15 mouse cellular contexts compared by ENCODE assay signal in the genomic region with DNA sequence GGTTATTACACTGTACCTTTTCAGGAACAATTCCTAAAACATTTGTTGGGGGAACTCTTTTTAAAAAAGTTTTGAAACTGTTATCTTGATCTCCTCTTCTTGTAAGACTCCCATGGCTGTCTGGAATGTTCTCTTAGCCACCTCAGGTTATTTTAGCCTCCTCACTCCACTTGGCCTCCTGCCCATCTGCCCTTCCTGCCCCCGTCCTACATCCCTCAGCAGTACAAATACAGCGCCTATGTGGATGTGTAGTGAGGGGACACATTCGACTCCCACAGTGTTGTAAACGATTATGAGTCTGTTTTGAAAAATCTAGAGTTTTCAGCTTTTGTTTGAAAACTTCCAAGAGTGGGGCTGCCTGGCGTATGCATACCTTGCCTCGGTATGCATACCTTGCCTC. TPM values are rescaled to one million over a fixed set of nuclear protein-coding genes. Genes with fewer than 3 reads are reported as not detected.
DNase-seq lines count a peak whose midpoint lies in the region; ATAC-seq and TF ChIP-seq lines count a peak whose summit lies in the region.
"Had no signal": no experiment of that assay in that cellular context is flagged by ENCODE, and none has a peak within 500 bp of the region (broad histone marks: within the 10 kb centered on the region; RNA-seq: fewer than 3 reads in every experiment).

No protein-coding gene starts in this region.

- no peak for DNase-seq in forebrain, embryonic 10.5 days (ENCODE audit: extremely low spot score, low spot score)
- no peak for DNase-seq in hindbrain, postnatal 0 days (ENCODE audit: low spot score)
- no peak for DNase-seq in hindbrain, embryonic 10.5 days (ENCODE audit: low spot score)
- DNase-seq in lung, postnatal 36 days = peak; percentile 25
- no peak for DNase-seq in lung, postnatal 0 days (ENCODE audit: low spot score)
- DNase-seq: liver, embryonic 13.5 days; right cerebral cortex, postnatal 14 days; thymus, postnatal 36 days had no signal

- TF ChIP-seq EP300 in lung, postnatal 0 days (IDR thresholded peaks at IDR 0.05) = no peak

- no peaks in the 10 kb centered on the region for H3K9me3 ChIP-seq in forebrain, embryonic 16.5 days (ENCODE audit: control insufficient read depth, low read length)
- H3K9me3 ChIP-seq in forebrain, embryonic 10.5 days = no peaks in the 10 kb centered on the region
- H3K9me3 ChIP-seq in hindbrain, postnatal 0 days (ENCODE audit: low read length) = no peaks in the 10 kb centered on the region
- no peaks in the 10 kb centered on the region for H3K9me3 ChIP-seq in hindbrain, embryonic 10.5 days
- no peaks in the 10 kb centered on the region for H3K9me3 ChIP-seq in lung, postnatal 0 days (ENCODE audit: low read length)
- no peaks in the 10 kb centered on the region for H3K9me3 ChIP-seq in midbrain, embryonic 16.5 days (replicated peaks; ENCODE audit: control insufficient read depth, low read length, poor library complexity, severe bottlenecking)

- no peak for ATAC-seq in forebrain, embryonic 16.5 days
- ATAC-seq in hindbrain, postnatal 0 days = no peak
- ATAC-seq in lung, postnatal 0 days = no peak
- no peak for ATAC-seq in midbrain, embryonic 16.5 days
- no peak for ATAC-seq in megakaryocyte progenitor cell, adult 5-6 weeks (replicated peaks; ENCODE audit: poor library complexity)
- ATAC-seq: activated CD4-positive, CD25-positive, alpha-beta regulatory T cell, adult 4 months had no signal

- no peak overlapping the region for H3K9ac ChIP-seq in forebrain, embryonic 16.5 days (replicated peaks; ENCODE audit: low read depth, low read length)
- no peak overlapping the region for H3K9ac ChIP-seq in hindbrain, postnatal 0 days (replicated peaks; ENCODE audit: low read length)
- no peak overlapping the region for H3K9ac ChIP-seq in lung, postnatal 0 days (replicated peaks; ENCODE audit: low read depth)
- no peak overlapping the region for H3K9ac ChIP-seq in midbrain, embryonic 16.5 days (ENCODE audit: low read depth, low read length)
- H3K9ac ChIP-seq: liver, embryonic 13.5 days had no signal

- H3K4me3 ChIP-seq in forebrain, embryonic 16.5 days (replicated peaks; ENCODE audit: low read length) = no peak overlapping the region
- H3K4me3 ChIP-seq in forebrain, embryonic 10.5 days = no peak overlapping the region
- H3K4me3 ChIP-seq in hindbrain, postnatal 0 days (ENCODE audit: low read length) = no peak overlapping the region
- no peak overlapping the region for H3K4me3 ChIP-seq in hindbrain, embryonic 10.5 days
- H3K4me3 ChIP-seq in lung, postnatal 0 days (ENCODE audit: low read depth, low read length) = no peak overlapping the region
- H3K4me3 ChIP-seq in midbrain, embryonic 16.5 days (ENCODE audit: low read depth, low read length) = no peak overlapping the region
- H3K4me3 ChIP-seq: liver, embryonic 13.5 days had no signal

- no peak for TF ChIP-seq CTCF in hindbrain, postnatal 0 days (IDR thresholded peaks at IDR 0.05; ENCODE audit: low read depth)
- TF ChIP-seq CTCF in lung, postnatal 0 days (IDR thresholded peaks at IDR 0.05) = no peak

- WGBS in forebrain, embryonic 16.5 days = 72% methylated on average over 6 of the region's 6 CpGs
- 92% methylated on average over 6 of the region's 6 CpGs for WGBS in forebrain, embryonic 10.5 days
- 81% methylated on average over 6 of the region's 6 CpGs for WGBS in hindbrain, postnatal 0 days
- WGBS in hindbrain, embryonic 10.5 days = 86% methylated on average over 6 of the region's 6 CpGs
- 42% methylated on average over 6 of the region's 6 CpGs for WGBS in lung, postnatal 0 days
- 82% methylated on average over 6 of the region's 6 CpGs for WGBS in midbrain, embryonic 16.5 days

- H3K4me1 ChIP-seq in forebrain, embryonic 16.5 days (replicated peaks; ENCODE audit: control insufficient read depth, insufficient read depth, low read length) = peaks cover 8% of the 10 kb centered on the region
- peaks cover 20% of the 10 kb centered on the region for H3K4me1 ChIP-seq in forebrain, embryonic 10.5 days
- peaks cover 8% of the 10 kb centered on the region for H3K4me1 ChIP-seq in hindbrain, postnatal 0 days (ENCODE audit: insufficient read depth, low read length)
- H3K4me1 ChIP-seq in hindbrain, embryonic 10.5 days (replicated peaks) = peaks cover 19% of the 10 kb centered on the region
- H3K4me1 ChIP-seq in lung, postnatal 0 days (ENCODE audit: insufficient read depth, low read depth, low read length) = peaks cover 2% of the 10 kb centered on the region; the same call in 1 of the 2 replicates
- peaks cover 15% of the 10 kb centered on the region for H3K4me1 ChIP-seq in midbrain, embryonic 16.5 days (ENCODE audit: control insufficient read depth, insufficient read depth, low read length)
- H3K4me1 ChIP-seq: liver, embryonic 13.5 days had no signal

- no peaks in the 10 kb centered on the region for H3K27me3 ChIP-seq in forebrain, embryonic 16.5 days (replicated peaks; ENCODE audit: control insufficient read depth, insufficient read depth, low read length)
- H3K27me3 ChIP-seq in forebrain, embryonic 10.5 days (ENCODE audit: poor library complexity, severe bottlenecking) = no peaks in the 10 kb centered on the region
- no peaks in the 10 kb centered on the region for H3K27me3 ChIP-seq in hindbrain, postnatal 0 days (ENCODE audit: insufficient read depth, low read length)
- no peaks in the 10 kb centered on the region for H3K27me3 ChIP-seq in hindbrain, embryonic 10.5 days (ENCODE audit: insufficient read depth, poor library complexity, severe bottlenecking)
- H3K27me3 ChIP-seq in lung, postnatal 0 days (replicated peaks; ENCODE audit: insufficient read depth, low read length) = no peaks in the 10 kb centered on the region
- no peaks in the 10 kb centered on the region for H3K27me3 ChIP-seq in midbrain, embryonic 16.5 days (ENCODE audit: control insufficient read depth, insufficient read depth, low read depth, low read length)
- H3K27me3 ChIP-seq: liver, embryonic 13.5 days had no signal

- H3K27ac ChIP-seq in forebrain, embryonic 16.5 days (ENCODE audit: low read length) = peak overlapping the region; percentile 41; the same call in 1 of the 2 replicates
- H3K27ac ChIP-seq in forebrain, embryonic 10.5 days = no peak overlapping the region; the same call in 1 of the 2 replicates
- peak overlapping the region; percentile 68 for H3K27ac ChIP-seq in hindbrain, postnatal 0 days
- no peak overlapping the region; the same call in 1 of the 2 replicates for H3K27ac ChIP-seq in hindbrain, embryonic 10.5 days
- H3K27ac ChIP-seq in lung, postnatal 0 days (ENCODE audit: low read length) = no peak overlapping the region
- H3K27ac ChIP-seq in midbrain, embryonic 16.5 days (ENCODE audit: low read length) = peak overlapping the region; percentile 86
- H3K27ac ChIP-seq: liver, embryonic 13.5 days had no signal

- H3K36me3 ChIP-seq in forebrain, embryonic 16.5 days (ENCODE audit: control insufficient read depth, insufficient read depth) = no peaks in the 10 kb centered on the region; the same call in 1 of the 2 replicates
- peaks cover 3% of the 10 kb centered on the region; the same call in 1 of the 2 replicates for H3K36me3 ChIP-seq in forebrain, embryonic 10.5 days (replicated peaks)
- H3K36me3 ChIP-seq in hindbrain, postnatal 0 days (ENCODE audit: insufficient read depth, low read length) = no peaks in the 10 kb centered on the region
- H3K36me3 ChIP-seq in hindbrain, embryonic 10.5 days = peaks cover 16% of the 10 kb centered on the region
- no peaks in the 10 kb centered on the region for H3K36me3 ChIP-seq in lung, postnatal 0 days (ENCODE audit: insufficient read depth, low read length)
- H3K36me3 ChIP-seq in midbrain, embryonic 16.5 days (ENCODE audit: control insufficient read depth, insufficient read depth, low read length) = peaks cover 8% of the 10 kb centered on the region
- H3K36me3 ChIP-seq: liver, embryonic 13.5 days had no signal

- H3K4me2 ChIP-seq in forebrain, embryonic 16.5 days (ENCODE audit: low read length) = no peak overlapping the region
- no peak overlapping the region for H3K4me2 ChIP-seq in hindbrain, postnatal 0 days (ENCODE audit: low read depth, low read length)
- no peak overlapping the region for H3K4me2 ChIP-seq in lung, postnatal 0 days (replicated peaks; ENCODE audit: low read depth, low read length)
- no peak overlapping the region for H3K4me2 ChIP-seq in midbrain, embryonic 16.5 days (ENCODE audit: low read length)
- H3K4me2 ChIP-seq: liver, embryonic 13.5 days had no signal

RNA-seq across cellular contexts. Expression of a gene that starts 43.5 kb away (rescaled TPM):
- 27.7 and 27.8 TPM in 2 replicates for polyA plus RNA-seq in forebrain, embryonic 16.5 days (2015; fragmentation: Nextera tagmentation; extraction: Ambion mirVana)
- polyA plus RNA-seq in forebrain, embryonic 10.5 days (2016; fragmentation: Nextera tagmentation; extraction: Ambion mirVana) = 7.1 and 8.4 TPM in 2 replicates
- total RNA-seq in hindbrain, postnatal 0 days (2014; rRNA removed) = 6.8 and 7.7 TPM in 2 replicates
- 18.3 and 18.8 TPM in 2 replicates for polyA plus RNA-seq in hindbrain, postnatal 0 days (2015; fragmentation: Nextera tagmentation; extraction: Ambion mirVana)
- polyA plus RNA-seq in hindbrain, embryonic 10.5 days (2016; fragmentation: Nextera tagmentation; extraction: Ambion mirVana) = 9.6 and 13.7 TPM in 2 replicates
- polyA plus RNA-seq in lung, postnatal 0 days (2015; fragmentation: Nextera tagmentation; extraction: Ambion mirVana) = 6.8 and 7.5 TPM in 2 replicates
- polyA plus RNA-seq in midbrain, embryonic 16.5 days (2015; fragmentation: Nextera tagmentation; extraction: Ambion mirVana) = 33.6 and 36.6 TPM in 2 replicates
- total RNA-seq in megakaryocyte progenitor cell, adult 5-6 weeks (2015) = not detected in 2 replicates
- total RNA-seq in megakaryocyte progenitor cell, adult 5-6 weeks (2017) = not detected in 2 replicates
- total RNA-seq: common myeloid progenitor, adult 5-6 weeks; hematopoietic stem cell, adult 5-6 weeks; MEL had no signal
- polyA plus RNA-seq: activated CD4-positive, CD25-positive, alpha-beta regulatory T cell, adult 4 months had no signal

Comparison
In these comparisons a context has a peak if more than half of its experiments do, and no peak if none do; other contexts are left out.
1. H3K27ac ChIP-seq: peak in forebrain, embryonic 16.5 days (single experiment), hindbrain, postnatal 0 days (single experiment) and midbrain, embryonic 16.5 days (single experiment); none in forebrain, embryonic 10.5 days (single experiment), hindbrain, embryonic 10.5 days (single experiment) and lung, postnatal 0 days (single experiment).